Comparison of ENCODE assay signal across 14 mouse cellular contexts in the genomic region with DNA sequence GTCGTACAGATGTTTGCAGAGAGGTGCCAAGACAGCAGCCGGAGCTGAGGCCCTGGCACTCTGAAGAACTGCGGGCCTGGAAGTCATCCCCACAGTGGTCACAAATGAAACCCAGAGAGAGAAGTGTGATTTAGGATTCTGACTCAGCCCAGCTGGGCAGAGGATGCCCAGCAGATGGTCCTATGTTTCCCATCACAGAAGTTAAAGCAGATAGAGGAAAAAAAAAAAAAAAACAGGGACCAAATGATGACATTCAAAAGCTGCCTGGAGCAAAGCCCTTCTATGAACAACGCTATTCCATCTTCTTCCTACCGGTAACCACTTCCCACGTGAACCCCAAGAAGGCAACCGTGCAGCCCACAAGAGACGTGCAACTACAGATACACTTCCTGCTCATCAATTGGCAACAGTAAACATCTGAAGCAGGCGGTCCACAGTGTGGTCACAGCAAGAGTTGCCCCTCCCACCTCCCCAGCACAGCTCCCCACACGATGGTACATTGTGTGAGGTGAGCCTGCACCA. TPM values are rescaled to one million over a fixed set of nuclear protein-coding genes. Genes with fewer than 3 reads are reported as not detected.
DNase-seq lines count a peak whose midpoint lies in the region; ATAC-seq lines count a peak whose summit lies in the region.
"Had no signal": no experiment of that assay in that cellular context is flagged by ENCODE, and none has a peak within 500 bp of the region (broad histone marks: within the 10 kb centered on the region; RNA-seq: fewer than 3 reads in every experiment).

No protein-coding gene starts in this region.

- ATAC-seq in frontal cortex, adult (ENCODE audit: low TSS enrichment), result peak; percentile 28; the same call in 1 of the 2 replicates
- peak; percentile 55 for ATAC-seq in granulocyte monocyte progenitor cell, adult 5-6 weeks (replicated peaks; ENCODE audit: poor library complexity, severe bottlenecking)
- no peak for ATAC-seq in forebrain, embryonic 11.5 days (replicated peaks; ENCODE audit: low FRiP score)
- ATAC-seq: midbrain, embryonic 15.5 days had no signal

- no peaks in the 10 kb centered on the region for H3K27me3 ChIP-seq in forebrain, embryonic 11.5 days (ENCODE audit: control insufficient read depth, insufficient read depth, low read length)
- H3K27me3 ChIP-seq: heart, embryonic 12.5 days; hindbrain, embryonic 12.5 days; midbrain, embryonic 15.5 days had no signal

- no peak overlapping the region for H3K27ac ChIP-seq in forebrain, embryonic 11.5 days (ENCODE audit: low read depth, low read length)
- H3K27ac ChIP-seq: hindbrain, embryonic 12.5 days; midbrain, embryonic 15.5 days had no signal

- no peak overlapping the region for H3K4me2 ChIP-seq in forebrain, embryonic 11.5 days (ENCODE audit: low read depth, low read length, severe bottlenecking)
- H3K4me2 ChIP-seq: heart, embryonic 12.5 days; hindbrain, embryonic 12.5 days; midbrain, embryonic 15.5 days had no signal

- H3K4me3 ChIP-seq in forebrain, embryonic 11.5 days (ENCODE audit: low read depth, low read length), result no peak overlapping the region
- H3K4me3 ChIP-seq: heart, embryonic 12.5 days; hindbrain, embryonic 12.5 days; midbrain, embryonic 15.5 days had no signal

- H3K36me3 ChIP-seq in forebrain, embryonic 11.5 days (ENCODE audit: control insufficient read depth, insufficient read depth, low read length), result no peaks in the 10 kb centered on the region; the same call in 1 of the 2 replicates
- H3K36me3 ChIP-seq: hindbrain, embryonic 12.5 days; midbrain, embryonic 15.5 days had no signal

- no peak for DNase-seq in frontal cortex, postnatal 25 days (ENCODE audit: low spot score in 2 of 2)
- DNase-seq in 416B (ENCODE audit: low read depth), result peak; percentile 62
- DNase-seq in telencephalon, adult 2 months (ENCODE audit: low read depth, low spot score), result peak; percentile 55
- no peak for DNase-seq in adrenal gland, adult (ENCODE audit: inconsistent age in 2 of 2, low spot score in 1 of 2)
- DNase-seq in retina, postnatal 1 day, result no peak
- no peak for DNase-seq in forebrain, embryonic 11.5 days (ENCODE audit: low spot score)
- DNase-seq: adrenal gland, adult 8-10 months; kidney, adult 2 months; liver had no signal

- H3K9ac ChIP-seq in forebrain, embryonic 11.5 days (ENCODE audit: low read length), result no peak overlapping the region
- H3K9ac ChIP-seq: heart, embryonic 12.5 days; hindbrain, embryonic 12.5 days; midbrain, embryonic 15.5 days had no signal

- WGBS in forebrain, embryonic 11.5 days, result 88% methylated on average over 10 of the region's 10 CpGs

- H3K9me3 ChIP-seq in forebrain, embryonic 11.5 days (ENCODE audit: control insufficient read depth, low read length), result no peaks in the 10 kb centered on the region
- H3K9me3 ChIP-seq: heart, embryonic 12.5 days; hindbrain, embryonic 12.5 days; midbrain, embryonic 15.5 days had no signal

- H3K4me1 ChIP-seq in forebrain, embryonic 11.5 days (replicated peaks; ENCODE audit: control insufficient read depth, insufficient read depth, low read length), result peaks cover 4% of the 10 kb centered on the region; the same call in 1 of the 2 replicates

RNA-seq across cellular contexts. Expression of a gene that starts 17.4 kb away (rescaled TPM):
- 12.6 and 21.3 TPM in 2 replicates for total RNA-seq in granulocyte monocyte progenitor cell, adult 5-6 weeks (2014; fragmentation: Nextera tagmentation)
- total RNA-seq in granulocyte monocyte progenitor cell, adult 5-6 weeks (2017), result 11.6 and 24.7 TPM in 2 replicates
- 16.6 and 17.9 TPM in 2 replicates for polyA plus RNA-seq in forebrain, embryonic 11.5 days (2014; fragmentation: Nextera tagmentation; extraction: Ambion mirVana)

Comparison
In these comparisons a context has a peak if more than half of its experiments do, and no peak if none do; other contexts are left out.
1. DNase-seq: peak in 416B (single experiment) and telencephalon, adult 2 months (single experiment); none in frontal cortex, postnatal 25 days (0 of 2), adrenal gland, adult (0 of 2), retina, postnatal 1 day (single experiment) and forebrain, embryonic 11.5 days (single experiment).